Mouse (Mus musculus) left cerebral cortex, adult 18-20 months (tissue): ENCODE results near the gene Bpifb6. TPM values are rescaled to one million over a fixed set of nuclear protein-coding genes. Genes with fewer than 3 reads are reported as not detected.

Experiments
- DNase-seq, 2 experiments: peaks; one replicate each; pipeline ENCODE4 v3.0.0; 2021 to 2022; ENCODE audit warnings: low spot score in 2 of 2, mixed read lengths in 1 of 2
- long read RNA-seq, 2 experiments: library from polyadenylated mRNA; stranded (forward); transcript quantifications; one replicate each; pipeline ENCODE4 v2.0.0; 2021
- total RNA-seq, 2 experiments: library from RNA; stranded (reverse); gene quantifications; 2 replicates each; pipeline ENCODE4 v1.2.3; 2021

Gene Bpifb6
- total RNA-seq = not detected
- long read RNA-seq, experiment 1 = 0 reads
- long read RNA-seq, experiment 2 = 0 reads

- DNase-seq = no peak
Observed at GRCm38 (mm10) chr2:153900088-153900487, at the start of gene Bpifb6. Gene Bpifb6 (plus strand): TSS chr2:153900388.

- DNase-seq = peak; percentile 58 to 60
Observed at GRCm38 (mm10) chr2:153851030-153851360, 49.2 kb upstream of the Bpifb6 start.

GRCm38 (mm10) chr2:153853544-153853943 is 46.6 kb upstream of the Bpifb6 start:
- DNase-seq = no peak

GRCm38 (mm10) chr2:153859581-153859980 is 40.6 kb upstream of the Bpifb6 start:
- DNase-seq = no peak

GRCm38 (mm10) chr2:153860315-153860714 is 39.9 kb upstream of the Bpifb6 start:
- no peak for DNase-seq

GRCm38 (mm10) chr2:153860715-153861114 is 39.5 kb upstream of the Bpifb6 start:
- DNase-seq = no peak

- DNase-seq = no peak
Observed at GRCm38 (mm10) chr2:153861960-153862359, 38.2 kb upstream of the Bpifb6 start.

GRCm38 (mm10) chr2:153870984-153871383 is 29.2 kb upstream of the Bpifb6 start, which contains the start of gene Sun5:
Gene Sun5 (minus strand): TSS chr2:153871084.
- no peak for DNase-seq

GRCm38 (mm10) chr2:153874745-153875144 is 25.4 kb upstream of the Bpifb6 start, which contains the start of gene Bpifb2:
Gene Bpifb2 (plus strand): TSS chr2:153875045.
- DNase-seq = no peak

- DNase-seq = no peak
Observed at GRCm38 (mm10) chr2:153899111-153899510, 1.1 kb upstream of the Bpifb6 start.

- DNase-seq = no peak
Observed at GRCm38 (mm10) chr2:153902726-153903125, 2.5 kb downstream of the Bpifb6 start.

- no peak for DNase-seq
Observed at GRCm38 (mm10) chr2:153906626-153907025, 6.4 kb downstream of the Bpifb6 start.

- peak; percentile 5 to 20 for DNase-seq
Observed at GRCm38 (mm10) chr2:153914151-153914550, 14.0 kb downstream of the Bpifb6 start.

GRCm38 (mm10) chr2:153917930-153918329 is 17.7 kb downstream of the Bpifb6 start, which contains the start of gene Bpifb3:
Gene Bpifb3 (plus strand): TSS chr2:153918230.
- no peak for DNase-seq

- peak; percentile 22 for DNase-seq
Observed at GRCm38 (mm10) chr2:153921246-153921645, 21.1 kb downstream of the Bpifb6 start.

GRCm38 (mm10) chr2:153929871-153930413 is 29.8 kb downstream of the Bpifb6 start:
- DNase-seq = peak; percentile 15 to 53

GRCm38 (mm10) chr2:153931125-153931524 is 30.9 kb downstream of the Bpifb6 start:
- DNase-seq = no peak

GRCm38 (mm10) chr2:153933311-153933710 is 33.1 kb downstream of the Bpifb6 start:
- DNase-seq = no peak

- no peak for DNase-seq
Observed at GRCm38 (mm10) chr2:153935348-153935747, 35.2 kb downstream of the Bpifb6 start.

GRCm38 (mm10) chr2:153937843-153938242 is 37.7 kb downstream of the Bpifb6 start, which contains the start of gene Bpifb4:
Gene Bpifb4 (plus strand): TSS chr2:153938212.
- DNase-seq = no peak

GRCm38 (mm10) chr2:153943537-153943936 is 43.3 kb downstream of the Bpifb6 start:
- peak; percentile 56 to 70 for DNase-seq

GRCm38 (mm10) chr2:153944567-153944966 is 44.4 kb downstream of the Bpifb6 start:
- DNase-seq = no peak

GRCm38 (mm10) chr2:153952897-153953296 is 52.7 kb downstream of the Bpifb6 start:
- DNase-seq = peak; percentile 66 to 71
